Mouse (Mus musculus) heart, postnatal 36 days (tissue): Measurements from ENCODE around the gene Fpgs. TPM values are rescaled to one million over a fixed set of nuclear protein-coding genes. Genes with fewer than 3 reads are reported as not detected.

Experiments used
- DNase-seq, 2 experiments: peaks; one replicate each; pipeline ENCODE4 v3.0.0; 2021 to 2022
- intact Hi-C: fragments of 180-260 bp; cut with DNase I; formaldehyde crosslinking; loops from one replicate; pipeline ENCODE4 v1.15.1; 2025
- total RNA-seq, 2 experiments: library from RNA; stranded (reverse); gene quantifications; 2 replicates each; pipeline ENCODE4 v1.2.3; 2021

Fpgs gene
- total RNA-seq, result 1 to 10 TPM; 5.0 to 6.6 TPM

GRCm38 (mm10) chr2:32704021-32704421 is at the start of gene Fpgs:
Gene Fpgs (minus strand): TSS chr2:32704145.
- intact Hi-C loops, result no loop called here
- DNase-seq, result no peak

- intact Hi-C loops, result no loop called here
- no peak for DNase-seq
These were observed 48.2 kb upstream of the Fpgs start for GRCm38 (mm10) chr2:32752181-32752580.

GRCm38 (mm10) chr2:32751665-32752033 is 47.7 kb upstream of the Fpgs start:
- intact Hi-C loops, result no loop called here
- no peak for DNase-seq

GRCm38 (mm10) chr2:32750887-32751664 is 47.1 kb upstream of the Fpgs start:
- DNase-seq, result peak in 1 of 2 experiments; percentile 37

GRCm38 (mm10) chr2:32750199-32750598 is 46.3 kb upstream of the Fpgs start:
- DNase-seq, result no peak
- intact Hi-C loops, result no loop called here

More at GRCm38 (mm10) chr2:32750887-32751664, 47.1 kb upstream of the Fpgs start:
- intact Hi-C loops, result no loop called here

GRCm38 (mm10) chr2:32749082-32749481 is 45.1 kb upstream of the Fpgs start:
- intact Hi-C loops, result no loop called here
- DNase-seq, result no peak

- intact Hi-C loops, result no loop called here
- DNase-seq, result no peak
These were observed 40.5 kb upstream of the Fpgs start for GRCm38 (mm10) chr2:32744272-32744982.

- intact Hi-C loops, result no loop called here
These were observed 38.2 kb upstream of the Fpgs start for GRCm38 (mm10) chr2:32742173-32742531.

GRCm38 (mm10) chr2:32741273-32742172 is 37.6 kb upstream of the Fpgs start:
- peak in 1 of 2 experiments; percentile 57 for DNase-seq
- intact Hi-C loops, result loop anchor here (2.0 kb wide), 1 partner anchor 13 kb away; no protein-coding TSS in a partner anchor

More at GRCm38 (mm10) chr2:32742173-32742531, 38.2 kb upstream of the Fpgs start:
- DNase-seq, result no peak

- intact Hi-C loops, result loop anchor here (2.0 kb wide), 1 partner anchor 14 kb away; no protein-coding TSS in a partner anchor
- DNase-seq, result no peak
These were observed 36.9 kb upstream of the Fpgs start, which contains the start of gene 6330409D20Rik for GRCm38 (mm10) chr2:32740916-32741272. Gene 6330409D20Rik (minus strand): TSS chr2:32741016.

- intact Hi-C loops, result no loop called here
- no peak for DNase-seq
These were observed 35.4 kb upstream of the Fpgs start for GRCm38 (mm10) chr2:32739311-32739710.

GRCm38 (mm10) chr2:32737008-32737407 is 33.1 kb upstream of the Fpgs start:
- intact Hi-C loops, result no loop called here

GRCm38 (mm10) chr2:32736306-32736829 is 32.4 kb upstream of the Fpgs start:
- intact Hi-C loops, result no loop called here
- DNase-seq, result no peak

More at GRCm38 (mm10) chr2:32737008-32737407, 33.1 kb upstream of the Fpgs start:
- DNase-seq, result no peak

- DNase-seq, result peak; percentile 71
- intact Hi-C loops, result loop anchor here (2.0 kb wide), 1 partner anchor 20 kb away; no protein-coding TSS in a partner anchor
These were observed 31.0 kb upstream of the Fpgs start for GRCm38 (mm10) chr2:32734933-32735332.

GRCm38 (mm10) chr2:32734480-32734879 is 30.5 kb upstream of the Fpgs start:
- intact Hi-C loops, result loop anchor here (2.0 kb wide), 1 partner anchor 20 kb away; no protein-coding TSS in a partner anchor
- DNase-seq, result no peak

- DNase-seq, result no peak
- intact Hi-C loops, result no loop called here
These were observed 28.8 kb upstream of the Fpgs start for GRCm38 (mm10) chr2:32732695-32733094.

GRCm38 (mm10) chr2:32731911-32732310 is 28.0 kb upstream of the Fpgs start:
- intact Hi-C loops, result no loop called here
- DNase-seq, result no peak

- no peak for DNase-seq
- intact Hi-C loops, result no loop called here
These were observed 26.9 kb upstream of the Fpgs start for GRCm38 (mm10) chr2:32730854-32731253.

- intact Hi-C loops, result no loop called here
- no peak for DNase-seq
These were observed 25.6 kb upstream of the Fpgs start for GRCm38 (mm10) chr2:32729547-32729946.

- intact Hi-C loops, result no loop called here
- peak; percentile 64 to 68 for DNase-seq
These were observed 24.5 kb upstream of the Fpgs start for GRCm38 (mm10) chr2:32728463-32728862.
